Mouse (Mus musculus) ES-Bruce4 (cell line): ENCODE results near the gene Gpr34. TPM values are rescaled to one million over a fixed set of nuclear protein-coding genes. Genes with fewer than 3 reads are reported as not detected.

Experiments used
- H3K27ac ChIP-seq: 2 replicates; pipeline ENCODE4 v1.5.1; 2012; ENCODE audit warnings: low read length, inconsistent platforms; ENCODE audit not compliant: insufficient read depth
- H3K27me3 ChIP-seq: 2 replicates; pipeline ENCODE4 v1.6.1; 2012; ENCODE audit warnings: mild to moderate bottlenecking, low read length, inconsistent platforms; ENCODE audit not compliant: control insufficient read depth, poor library complexity, insufficient read depth, severe bottlenecking
- H3K36me3 ChIP-seq: 2 replicates; pipeline ENCODE4 v1.6.1; 2012; ENCODE audit warnings: inconsistent platforms, mild to moderate bottlenecking, low read length, moderate library complexity; ENCODE audit not compliant: control insufficient read depth, poor library complexity, insufficient read depth, severe bottlenecking
- H3K4me1 ChIP-seq: one replicate; pipeline ENCODE4 v1.8.1; 2011; ENCODE audit warnings: low read length; ENCODE audit not compliant: control insufficient read depth, insufficient read depth
- H3K4me3 ChIP-seq: 2 replicates; pipeline ENCODE4 v1.5.1; 2011; ENCODE audit warnings: low read depth, mild to moderate bottlenecking, low read length
- H3K9ac ChIP-seq: 2 replicates; pipeline ENCODE4 v1.6.1; 2012; ENCODE audit warnings: low read depth, mild to moderate bottlenecking, inconsistent platforms; ENCODE audit not compliant: poor library complexity, severe bottlenecking
- H3K9me3 ChIP-seq: replicated peaks from 2 replicates; pipeline ENCODE4 v1.6.1; 2012; ENCODE audit warnings: mild to moderate bottlenecking, low read length, inconsistent platforms; ENCODE audit not compliant: control insufficient read depth, poor library complexity, insufficient read depth, severe bottlenecking
- CTCF ChIP-seq: IDR thresholded peaks from one replicate; pipeline ENCODE4 v1.8.1; 2011; ENCODE audit warnings: low read depth, low read length
- EP300 ChIP-seq: IDR thresholded peaks from 2 replicates; pipeline ENCODE4 v1.6.1; 2011; ENCODE audit warnings: low read depth, low read length; ENCODE audit not compliant: insufficient read depth
- POLR2A ChIP-seq: IDR thresholded peaks from one replicate; pipeline ENCODE4 v1.8.1; 2011; ENCODE audit warnings: low read length; ENCODE audit not compliant: insufficient read depth
- polyA plus RNA-seq: library from polyadenylated mRNA; stranded (reverse); fragments of >200 nt; gene quantifications from 2 replicates; pipeline ENCODE4 v1.2.4, GENCODE M21; 2011; ENCODE audit warnings: low read depth; ENCODE audit not compliant: missing spikeins, insufficient read depth, insufficient read length

Gene Gpr34
- polyA plus RNA-seq, 1 experiment = not detected

- Histone ChIP-seq H3K4me3 (no peak overlapping the region), H3K27me3 (no peaks in the 10 kb centered on the region), H3K27ac (no peak overlapping the region), H3K36me3 (no peaks in the 10 kb centered on the region), H3K9ac (no peak overlapping the region), H3K9me3 (no peaks in the 10 kb centered on the region), H3K4me1 (no peaks in the 10 kb centered on the region)
- TF ChIP-seq CTCF (no peak), POLR2A (no peak), EP300 (no peak)
Observed at GRCm38 (mm10) chrX:13681748-13682147, 49.9 kb downstream of the Gpr34 start.

DNA sequence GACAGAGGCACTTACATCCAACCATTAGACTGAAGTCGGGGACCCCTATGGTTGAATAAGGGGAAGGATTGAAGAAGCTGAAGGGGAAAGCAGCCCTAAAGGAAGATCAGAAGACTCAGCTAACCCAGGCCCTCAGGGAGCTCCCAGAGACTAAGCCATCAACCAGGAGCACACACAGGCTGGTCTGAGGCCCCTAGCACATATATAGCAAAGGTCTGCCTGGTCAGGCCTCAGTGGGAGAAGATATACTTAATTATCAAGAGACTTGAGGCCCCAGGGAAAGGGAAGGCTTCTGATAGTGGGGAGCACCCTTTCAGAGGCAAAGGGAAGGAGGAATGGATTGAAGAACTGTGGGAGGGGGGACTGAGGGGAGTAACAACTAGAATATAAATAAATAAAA lies 54.7 kb downstream of the Gpr34 start:
- TF ChIP-seq POLR2A (no peak), CTCF (no peak), EP300 (no peak)
- H3K4me3 ChIP-seq = no peak overlapping the region
- no peaks in the 10 kb centered on the region for H3K27me3 ChIP-seq
- H3K4me1 ChIP-seq = no peaks in the 10 kb centered on the region
- H3K36me3 ChIP-seq = no peaks in the 10 kb centered on the region
- no peaks in the 10 kb centered on the region for H3K9me3 ChIP-seq
- H3K27ac ChIP-seq = no peak overlapping the region
- no peak overlapping the region for H3K9ac ChIP-seq

DNA sequence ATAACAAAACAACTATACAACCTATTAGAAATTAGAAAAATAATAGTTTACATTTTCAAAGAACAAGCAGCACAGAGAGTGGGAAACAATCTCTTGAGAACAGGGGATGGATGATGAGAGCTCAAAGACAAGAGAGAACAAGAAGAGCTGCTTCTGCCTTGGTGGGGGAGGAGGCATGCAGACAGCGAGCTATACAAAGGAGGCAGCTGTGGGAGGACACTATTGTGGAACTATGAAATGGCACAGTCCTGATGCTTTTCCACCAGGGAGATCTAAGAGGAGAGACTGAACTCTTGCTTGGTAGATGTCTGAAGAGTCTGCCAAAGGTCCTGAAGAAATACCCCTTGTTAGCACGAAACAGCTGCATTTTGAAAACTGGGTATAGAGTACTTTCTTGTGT lies 56.5 kb downstream of the Gpr34 start:
- Histone ChIP-seq H3K9me3 (no peaks in the 10 kb centered on the region), H3K27ac (no peak overlapping the region), H3K27me3 (no peaks in the 10 kb centered on the region), H3K9ac (no peak overlapping the region), H3K4me3 (no peak overlapping the region), H3K36me3 (no peaks in the 10 kb centered on the region), H3K4me1 (no peaks in the 10 kb centered on the region)
- no peak for TF ChIP-seq POLR2A
- no peak for TF ChIP-seq EP300
- TF ChIP-seq CTCF = no peak

Other genes with a start within 250 kb of the Gpr34 start
- gene Nyx, start 166.0 kb upstream of the Gpr34 start, polyA plus RNA-seq = not detected in 2 replicates
- not detected in 2 replicates for gene Gpr82, start 29.3 kb downstream of the Gpr34 start, polyA plus RNA-seq
- 25.5 and 34.7 TPM in 2 replicates for gene Cask, start 219.3 kb downstream of the Gpr34 start, polyA plus RNA-seq